Mouse (Mus musculus): ENCODE data around the gene Klk11.

The Klk11 gene

DNA sequence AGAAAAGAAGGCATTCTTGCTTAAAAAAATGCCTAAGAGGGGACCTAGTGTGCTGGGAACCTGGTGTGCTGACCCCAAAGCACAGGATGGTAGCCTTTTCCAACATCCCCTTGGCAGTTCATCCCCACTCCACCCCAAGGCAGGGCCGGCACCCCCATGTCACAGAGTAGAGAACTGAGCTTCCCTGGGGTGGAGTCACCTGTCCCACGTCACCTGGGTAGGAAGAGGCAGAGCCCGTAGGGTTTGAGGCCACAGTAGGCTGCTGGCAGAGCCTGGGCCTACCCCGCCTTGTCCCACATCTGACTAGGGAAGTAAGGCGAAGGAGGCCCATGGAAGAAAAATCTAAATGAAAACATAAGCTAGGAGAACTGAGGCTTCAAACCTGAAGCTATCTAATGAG lies at the start of gene Klk11:
Gene Klk11 (plus strand): TSS at position 241 of the 400 bp plus-strand sequence.
- DNase-seq, result no peak

DNA sequence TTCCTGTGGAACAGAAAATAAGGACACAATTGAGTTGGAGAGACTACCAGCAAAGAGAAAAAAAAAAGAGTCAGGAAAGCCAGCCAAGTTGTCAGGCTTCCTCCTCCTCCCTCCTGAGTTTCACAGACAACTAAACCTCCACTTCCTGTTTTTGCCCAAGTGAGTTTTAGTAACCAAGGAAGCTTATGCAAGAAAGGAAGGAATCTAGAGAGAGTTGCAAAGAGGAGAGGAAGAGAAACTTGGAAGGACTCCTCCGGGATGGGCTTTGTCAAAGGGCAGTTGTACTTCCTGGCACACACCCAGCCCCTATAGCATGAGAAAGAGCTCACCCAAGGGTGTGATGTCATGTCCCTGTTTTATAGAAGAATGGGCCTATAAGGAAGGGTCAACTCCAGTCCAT lies 26.6 kb upstream of the Klk11 start:
- DNase-seq, result no peak

DNA sequence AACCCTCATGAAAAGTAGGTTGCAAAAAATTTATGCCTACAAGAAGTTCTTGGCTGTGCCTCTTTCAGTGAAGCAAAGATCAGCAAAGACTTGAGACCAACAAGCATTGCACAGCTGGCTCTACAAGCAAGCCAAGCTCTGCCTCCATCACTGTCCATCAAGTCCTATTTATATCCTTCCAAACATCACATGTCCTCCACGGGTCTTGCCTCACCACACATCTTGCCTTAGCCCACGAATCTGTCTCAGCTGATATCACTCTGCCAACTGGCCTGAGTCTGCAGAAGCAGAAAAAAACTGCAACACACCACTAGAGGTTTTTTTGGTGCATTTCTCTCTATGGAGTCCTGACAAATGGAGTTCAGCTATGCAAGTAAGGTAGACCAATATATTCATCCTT lies 21.6 kb upstream of the Klk11 start:
- DNase-seq, result no peak

DNA sequence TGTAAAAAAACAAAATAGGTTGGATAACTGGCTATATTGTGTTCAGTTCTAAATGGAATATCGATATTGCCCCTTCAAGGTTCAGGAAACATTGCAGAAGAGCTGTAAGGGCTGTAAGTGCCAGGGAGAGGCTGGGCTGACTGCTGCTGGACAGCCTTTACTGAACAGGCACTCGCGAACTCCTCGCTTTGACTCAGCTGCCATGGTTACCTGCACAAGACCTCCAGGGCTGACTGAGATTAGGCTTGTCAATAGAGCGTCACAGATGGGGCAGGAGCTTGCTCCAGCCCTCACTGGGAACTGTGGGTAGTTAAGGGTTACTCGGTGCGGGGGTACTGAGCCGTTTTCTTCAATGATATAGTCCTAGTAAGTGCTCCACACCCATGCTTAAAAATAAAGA lies 7.9 kb upstream of the Klk11 start:
- DNase-seq, result no peak

DNA sequence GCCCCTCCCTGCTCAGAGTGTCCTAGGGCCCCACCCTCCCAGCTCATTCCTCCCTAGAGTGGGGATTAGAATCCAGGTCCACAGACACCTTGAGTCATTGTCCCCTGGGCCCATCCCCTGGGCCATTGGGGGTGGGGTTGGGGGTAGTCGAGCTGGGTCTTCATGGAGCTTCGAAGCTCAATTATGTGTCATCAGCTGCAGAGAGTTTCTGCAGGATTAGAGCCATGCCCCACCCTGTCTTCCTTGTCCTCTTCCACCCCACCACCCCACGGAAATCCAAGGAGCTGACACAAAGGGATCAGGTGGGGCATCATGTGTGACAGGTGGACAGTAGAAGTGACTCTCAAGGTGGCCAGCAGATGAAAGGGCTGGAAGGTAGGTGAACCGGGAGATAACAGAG lies 5.8 kb upstream of the Klk11 start, which contains the start of gene Klk12:
Gene Klk12 (plus strand): TSS at position 301 of the 400 bp plus-strand sequence.
- no peak for DNase-seq

DNA sequence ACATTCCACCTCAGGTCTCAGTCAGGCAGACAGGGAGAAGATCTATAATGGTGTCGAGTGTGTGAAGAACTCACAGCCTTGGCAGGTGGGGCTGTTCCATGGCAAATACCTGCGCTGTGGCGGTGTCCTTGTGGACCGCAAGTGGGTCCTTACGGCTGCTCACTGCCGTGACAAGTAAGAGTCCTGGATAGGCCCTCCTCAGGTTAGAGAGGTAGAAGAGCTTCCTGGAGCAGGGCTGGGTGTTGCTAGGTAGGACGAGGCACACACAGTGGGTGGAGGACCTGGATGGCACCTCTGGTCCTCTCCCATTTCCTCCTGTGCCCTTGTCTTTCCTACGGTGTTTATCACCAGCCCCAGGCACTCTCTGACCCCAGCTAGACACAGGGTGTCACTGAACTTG lies 4.8 kb upstream of the Klk11 start:
- DNase-seq, result no peak

DNA sequence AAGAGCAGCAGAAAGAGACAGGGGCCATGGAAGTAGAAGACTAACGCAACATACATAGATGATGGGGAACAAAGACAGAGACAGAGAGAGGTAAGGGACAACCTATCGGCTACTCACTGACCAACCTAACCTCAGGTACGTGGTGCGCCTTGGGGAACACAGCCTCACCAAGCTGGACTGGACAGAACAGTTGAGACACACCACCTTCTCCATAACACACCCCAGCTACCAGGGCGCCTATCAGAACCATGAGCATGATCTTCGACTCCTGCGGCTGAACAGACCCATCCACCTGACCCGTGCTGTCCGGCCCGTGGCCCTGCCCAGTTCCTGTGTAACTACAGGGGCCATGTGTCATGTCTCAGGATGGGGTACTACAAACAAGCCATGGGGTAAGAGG lies 3.7 kb upstream of the Klk11 start:
- no peak for DNase-seq

DNA sequence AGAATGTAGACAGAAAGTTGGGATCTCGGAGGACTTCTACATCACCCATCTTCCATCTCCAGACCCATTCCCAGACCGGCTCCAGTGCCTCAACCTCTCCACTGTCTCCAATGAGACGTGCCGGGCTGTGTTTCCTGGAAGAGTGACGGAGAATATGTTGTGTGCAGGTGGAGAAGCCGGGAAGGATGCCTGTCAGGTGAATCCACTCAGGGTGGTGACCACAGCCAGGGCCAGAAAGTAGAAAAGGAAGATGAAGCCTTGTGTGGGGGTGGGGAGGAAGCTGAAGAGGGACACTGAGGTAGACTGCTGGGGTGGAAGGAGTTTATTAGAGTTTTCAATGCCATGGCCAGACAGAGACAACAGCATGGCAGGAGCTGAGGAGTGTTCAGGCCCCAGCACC lies 2.5 kb upstream of the Klk11 start:
- no peak for DNase-seq

DNA sequence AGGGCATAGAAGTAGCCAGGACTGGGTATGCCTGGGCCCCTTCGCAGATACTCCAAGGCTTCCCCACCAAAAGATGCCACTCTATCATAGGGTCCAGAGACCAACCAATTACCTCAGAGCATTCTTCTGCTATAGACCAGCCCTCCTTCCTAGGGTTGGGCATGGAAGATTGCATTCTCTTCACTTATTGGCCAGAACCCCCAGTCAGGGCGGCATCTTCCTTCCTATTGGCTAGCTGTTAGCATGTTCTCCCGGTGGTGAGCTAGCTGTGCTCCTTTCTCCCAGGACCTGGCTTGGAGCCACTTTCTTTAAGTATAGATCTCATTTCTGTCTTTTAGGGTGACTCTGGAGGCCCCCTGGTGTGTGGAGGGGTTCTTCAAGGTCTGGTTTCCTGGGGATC lies 1.5 kb upstream of the Klk11 start:
- no peak for DNase-seq

DNA sequence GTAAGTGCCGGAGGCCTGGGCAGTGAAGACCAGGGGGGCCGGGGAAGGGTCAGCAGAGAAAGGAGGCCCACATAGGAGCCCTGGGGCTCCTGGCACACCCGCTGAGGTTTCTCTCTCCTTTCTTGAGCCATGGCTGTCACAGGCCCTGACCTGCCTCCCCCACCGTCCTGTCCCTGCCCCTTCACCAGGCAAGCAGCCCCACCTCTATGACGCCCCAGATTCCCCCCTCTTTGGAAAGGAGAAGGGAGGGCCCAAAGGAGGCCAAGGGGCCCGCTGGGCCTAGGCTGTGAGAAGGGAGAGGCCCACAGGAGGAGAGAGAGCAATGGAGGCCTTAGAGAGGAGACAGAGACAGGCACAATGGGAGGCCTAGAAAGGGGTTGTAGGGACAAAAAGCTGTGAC lies 398 bp downstream of the Klk11 start:
- DNase-seq, result no peak

DNA sequence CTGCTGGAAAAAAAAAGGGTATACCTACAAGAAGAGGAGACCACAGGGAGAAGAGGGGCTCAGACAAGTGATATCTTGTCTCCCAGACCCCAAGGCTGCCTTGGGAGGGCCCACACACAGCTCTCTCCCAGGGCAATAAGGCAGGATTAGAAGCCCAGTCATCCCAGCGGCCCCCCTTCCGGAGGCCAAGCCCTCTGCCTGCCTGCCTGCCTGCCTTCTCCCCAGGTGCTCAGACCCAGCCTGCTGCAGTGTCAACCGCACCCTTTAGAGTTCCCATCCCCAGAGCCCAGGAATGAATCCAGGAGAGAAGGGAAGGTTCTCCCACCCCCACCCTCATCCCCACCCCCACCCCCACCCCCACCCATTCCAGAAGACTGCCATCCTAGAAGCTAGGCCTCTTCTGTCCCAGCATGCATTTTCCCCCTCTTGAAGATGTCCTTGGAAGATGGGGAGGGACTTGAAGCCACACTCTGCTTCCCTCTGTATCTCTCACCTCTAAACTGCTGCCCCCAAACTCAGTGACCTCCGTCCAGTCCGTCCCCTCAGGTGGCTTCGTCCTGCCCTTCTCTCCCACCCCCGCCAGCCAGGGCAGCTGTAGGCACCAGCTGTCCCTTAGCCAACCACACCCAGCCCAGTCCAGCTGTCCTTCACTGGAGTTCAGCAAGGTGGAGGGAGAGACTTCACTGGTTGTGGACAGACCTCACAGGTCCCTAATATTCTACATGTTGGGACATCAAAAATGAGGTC lies 1.1 kb downstream of the Klk11 start:
- no peak for DNase-seq

DNA sequence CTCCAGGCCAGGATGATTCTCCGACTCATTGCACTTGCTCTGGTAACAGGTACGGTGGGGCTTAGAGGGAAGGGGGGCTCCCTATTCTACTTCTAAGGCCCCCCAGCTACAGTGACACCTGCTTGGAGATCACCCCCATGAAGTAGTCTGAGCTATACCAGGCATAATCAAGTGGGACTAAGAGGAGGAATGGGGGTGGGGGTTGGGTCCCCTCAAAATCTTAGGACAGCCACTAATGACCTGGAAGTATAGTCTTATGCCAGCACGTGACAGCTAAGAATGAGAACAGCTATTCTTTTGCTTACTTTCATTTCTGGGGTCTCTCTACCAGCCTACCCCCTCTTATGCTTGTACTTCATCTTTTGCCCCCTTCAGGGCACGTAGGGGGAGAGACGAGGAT lies 2.1 kb downstream of the Klk11 start:
- no peak for DNase-seq

DNA sequence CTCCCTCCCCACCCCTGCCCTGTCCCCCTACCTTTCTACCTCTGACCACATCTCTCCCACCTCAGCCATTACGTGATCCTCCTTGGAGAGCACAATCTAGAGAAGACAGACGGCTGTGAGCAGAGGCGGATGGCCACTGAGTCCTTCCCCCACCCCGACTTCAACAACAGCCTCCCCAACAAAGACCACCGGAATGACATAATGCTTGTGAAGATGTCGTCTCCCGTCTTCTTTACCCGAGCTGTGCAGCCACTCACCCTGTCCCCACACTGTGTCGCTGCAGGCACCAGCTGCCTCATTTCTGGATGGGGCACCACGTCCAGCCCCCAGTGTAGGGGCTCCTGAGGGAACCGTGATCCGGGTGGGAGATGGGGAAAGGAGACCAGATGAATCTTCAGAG lies 3.0 kb downstream of the Klk11 start:
- DNase-seq, result no peak

DNA sequence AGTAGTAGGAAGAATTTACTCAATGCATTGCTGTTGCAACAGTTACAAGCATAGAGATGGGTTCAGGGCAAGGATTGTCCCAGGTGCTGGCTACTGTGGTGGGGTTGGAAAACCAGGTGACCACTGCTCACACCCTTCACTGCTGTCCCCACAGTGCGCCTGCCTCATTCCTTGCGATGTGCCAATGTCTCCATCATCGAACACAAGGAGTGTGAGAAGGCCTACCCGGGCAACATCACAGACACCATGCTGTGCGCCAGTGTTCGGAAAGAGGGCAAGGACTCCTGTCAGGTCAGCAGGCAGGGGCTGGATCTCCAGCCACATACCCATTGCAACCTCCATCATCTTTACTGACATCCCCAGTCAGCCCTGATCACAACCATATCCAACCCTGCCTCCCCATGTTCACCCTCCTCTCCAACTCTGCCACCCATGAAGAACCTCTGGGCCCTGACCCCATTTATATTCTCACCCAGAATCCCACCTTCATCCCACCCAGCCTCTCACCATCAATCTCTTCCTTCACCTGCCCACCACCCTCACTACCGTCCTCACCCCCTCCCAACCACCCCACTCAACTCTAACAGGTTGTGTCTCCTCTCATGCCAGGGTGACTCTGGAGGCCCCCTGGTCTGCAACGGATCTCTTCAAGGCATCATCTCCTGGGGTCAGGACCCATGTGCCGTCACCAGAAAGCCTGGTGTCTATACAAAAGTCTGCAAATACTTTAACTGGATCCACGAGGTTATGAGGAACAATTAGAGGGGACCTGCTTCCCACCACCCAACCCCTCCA lies 4.0 kb downstream of the Klk11 start:
- DNase-seq, result no peak

DNA sequence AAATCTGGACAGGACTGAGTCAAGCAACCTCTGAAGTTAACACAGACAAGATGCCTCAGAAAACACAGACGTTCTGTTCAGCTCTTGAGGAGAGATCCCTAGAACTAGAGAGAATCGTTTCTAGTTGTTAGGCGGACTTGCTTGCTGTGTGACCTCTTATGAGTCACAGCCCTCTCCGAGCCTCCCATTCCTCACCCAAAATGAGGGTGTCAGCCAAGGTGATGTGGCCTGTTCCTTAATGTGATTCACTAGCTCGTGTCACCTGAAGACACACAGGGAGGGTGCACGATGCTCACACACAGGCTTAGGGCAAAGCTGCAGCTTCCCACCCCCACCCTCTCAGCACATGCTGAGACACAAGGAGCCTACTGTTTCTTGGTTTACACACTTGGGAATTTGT lies 5.8 kb downstream of the Klk11 start:
- DNase-seq, result no peak

DNA sequence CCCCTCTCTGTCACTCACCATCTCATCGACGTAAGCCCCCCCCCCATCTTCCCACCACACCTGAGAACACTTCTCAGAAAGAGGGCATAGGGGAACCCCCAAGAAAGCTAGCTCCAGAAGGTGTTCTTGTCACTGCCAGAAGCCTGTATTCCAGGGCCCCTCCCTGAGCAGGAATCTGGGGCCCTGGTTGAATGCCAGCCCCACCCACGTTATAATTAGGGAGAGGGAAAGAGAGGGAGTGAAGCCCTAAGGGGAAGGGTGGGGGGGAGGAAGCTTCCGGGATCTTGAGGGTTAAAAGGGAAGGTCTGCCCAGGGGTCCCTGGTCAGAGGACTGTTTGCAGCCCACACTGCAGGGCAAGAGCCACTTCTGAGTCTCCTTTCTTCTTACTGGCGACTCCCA lies 6.3 kb downstream of the Klk11 start, which contains the start of gene Klk10:
Gene Klk10 (plus strand): TSS at position 290 of the 400 bp plus-strand sequence.
- no peak for DNase-seq

DNA sequence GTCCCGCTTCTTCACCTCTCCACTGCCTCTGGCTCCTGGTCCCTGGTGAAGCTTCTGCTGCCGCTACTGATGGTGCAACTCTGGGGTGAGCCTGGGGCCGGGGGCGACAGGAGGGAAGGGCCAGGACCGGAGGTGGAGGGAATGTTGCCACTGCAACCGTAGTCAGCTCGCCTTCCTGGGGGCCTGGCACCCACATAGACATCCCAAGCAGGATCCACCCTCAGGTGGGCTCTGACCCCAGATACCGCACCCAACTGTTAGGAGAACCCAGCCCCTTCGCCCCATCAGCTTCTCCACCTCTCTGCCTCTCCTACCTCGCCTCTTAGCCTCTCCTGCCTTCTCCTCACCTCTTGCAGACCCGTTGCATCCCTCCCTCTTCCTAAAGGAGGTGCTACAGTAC lies 7.1 kb downstream of the Klk11 start:
- DNase-seq, result no peak

DNA sequence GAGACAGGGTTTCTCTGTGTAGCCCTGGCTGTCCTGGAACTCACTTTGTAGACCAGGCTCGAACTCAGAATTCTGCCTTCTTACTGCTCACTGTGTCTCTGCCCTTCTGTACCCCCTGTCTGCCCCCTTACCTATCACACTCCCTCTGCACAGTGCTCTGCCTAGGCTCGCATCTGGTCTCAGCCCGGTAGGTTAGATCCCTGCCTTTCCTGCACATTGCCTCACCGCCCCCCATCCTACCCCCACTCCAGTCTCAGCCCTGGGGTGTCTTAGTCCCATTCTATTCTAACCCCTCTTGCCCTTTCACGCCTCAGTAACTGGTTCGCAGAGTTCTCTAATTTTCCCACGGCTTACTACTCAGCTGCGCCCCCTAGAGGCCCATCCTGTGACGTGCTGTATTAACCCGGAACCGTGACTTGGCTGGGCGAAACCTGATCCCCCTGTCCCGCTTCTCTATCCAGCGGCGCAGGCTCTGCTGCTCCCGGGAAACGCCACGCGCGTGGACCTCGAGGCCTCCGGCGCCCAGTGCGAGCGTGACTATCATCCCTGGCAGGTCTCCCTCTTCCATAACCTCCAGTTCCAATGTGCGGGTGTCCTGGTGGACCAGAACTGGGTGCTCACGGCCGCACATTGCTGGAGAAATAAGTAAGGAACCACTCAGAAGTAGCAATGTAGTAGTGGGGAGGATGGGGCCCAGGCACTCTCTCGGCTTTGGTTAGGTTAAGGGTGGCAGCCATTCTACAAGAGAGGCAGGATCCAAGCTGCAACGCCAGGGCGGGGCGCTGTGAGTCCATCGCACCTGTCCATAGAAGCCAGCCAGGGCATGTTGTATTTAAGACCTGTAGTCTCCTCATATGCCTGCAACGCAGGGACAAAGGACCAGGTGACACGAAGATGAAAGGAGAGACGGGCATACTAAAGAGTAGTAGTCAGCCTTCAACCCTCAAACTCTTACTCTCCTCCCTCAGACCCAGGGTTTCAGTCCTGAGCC lies 8.2 kb downstream of the Klk11 start:
- DNase-seq, result peak; percentile 16

DNA sequence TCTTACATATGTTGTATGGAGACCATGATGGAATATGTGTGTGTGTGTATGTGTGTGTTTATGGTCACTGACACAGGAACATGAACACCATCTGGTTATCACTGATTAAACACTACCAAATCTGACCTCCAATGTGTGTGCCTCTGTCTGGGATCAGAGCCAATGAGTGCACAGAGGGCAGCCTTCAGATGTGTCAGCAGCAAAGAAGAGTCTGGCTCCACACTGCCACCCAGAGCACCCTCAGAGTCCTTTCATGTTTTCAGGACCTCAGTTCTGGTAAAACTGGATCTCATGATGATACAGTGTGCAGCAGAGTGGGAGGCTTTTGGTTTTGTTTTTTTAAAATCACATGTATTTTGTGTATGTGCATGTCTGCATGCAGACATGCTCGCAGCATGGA lies 10.9 kb downstream of the Klk11 start:
- DNase-seq, result no peak

DNA sequence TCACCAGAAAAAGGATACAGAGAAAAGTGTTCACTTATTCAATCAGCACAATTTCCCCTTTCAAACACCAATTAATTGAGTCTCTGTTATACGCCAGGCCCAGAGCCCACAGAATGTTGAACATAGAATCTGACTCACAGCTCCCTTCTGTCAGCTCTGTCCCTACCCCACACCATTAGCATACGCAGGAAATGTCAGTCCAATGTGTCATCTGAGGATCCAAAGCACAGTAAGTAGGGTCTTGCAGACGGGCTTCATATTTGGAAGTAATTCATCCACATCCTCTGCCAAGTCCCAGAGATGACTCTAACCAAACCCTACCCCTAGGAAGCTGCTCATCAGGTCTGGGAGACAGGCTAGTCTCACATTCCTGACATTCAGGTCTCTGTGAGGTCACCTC lies 13.7 kb downstream of the Klk11 start:
- DNase-seq, result no peak

DNA sequence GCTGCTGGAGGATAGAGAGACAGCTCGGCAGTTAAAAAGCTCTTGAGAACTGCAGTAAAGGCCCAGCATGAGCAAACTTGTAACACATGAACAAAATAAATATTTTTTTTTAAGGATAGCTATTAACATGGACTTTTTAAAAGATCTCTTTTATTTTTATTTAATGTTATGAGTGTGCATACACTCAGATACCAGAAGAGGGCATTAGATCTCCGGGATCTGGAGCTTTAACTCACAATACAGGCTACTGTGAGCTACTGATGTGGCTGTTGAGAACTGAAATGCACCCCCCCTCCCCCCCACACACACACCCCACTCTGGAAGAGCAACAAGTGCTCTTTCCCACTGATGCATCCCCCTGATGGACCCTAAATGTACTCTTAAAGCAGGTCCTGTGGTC lies 14.9 kb downstream of the Klk11 start:
- no peak for DNase-seq

DNA sequence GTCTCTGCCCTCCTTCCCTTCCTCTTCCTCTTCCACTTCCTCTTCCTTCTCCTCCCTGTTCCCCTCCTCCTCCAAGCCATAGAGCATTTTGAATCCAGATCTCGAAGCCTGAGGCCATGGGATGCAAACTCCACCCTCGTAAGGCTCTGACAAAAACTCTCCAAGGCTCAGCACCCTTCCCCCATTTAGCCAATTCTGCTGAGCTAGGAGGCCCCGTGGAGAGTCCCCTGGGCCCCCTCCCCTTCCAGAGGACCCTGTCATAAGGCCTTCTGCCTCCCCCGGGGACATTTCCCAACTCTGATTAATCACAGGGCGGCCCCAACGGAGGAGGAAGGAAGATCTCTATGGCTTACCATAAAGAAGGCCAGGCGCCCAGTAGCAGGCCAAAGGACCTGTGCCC lies 17.2 kb downstream of the Klk11 start, which contains the start of gene Klk9:
Gene Klk9 (plus strand): TSS at position 301 of the 400 bp plus-strand sequence.
- no peak for DNase-seq

DNA sequence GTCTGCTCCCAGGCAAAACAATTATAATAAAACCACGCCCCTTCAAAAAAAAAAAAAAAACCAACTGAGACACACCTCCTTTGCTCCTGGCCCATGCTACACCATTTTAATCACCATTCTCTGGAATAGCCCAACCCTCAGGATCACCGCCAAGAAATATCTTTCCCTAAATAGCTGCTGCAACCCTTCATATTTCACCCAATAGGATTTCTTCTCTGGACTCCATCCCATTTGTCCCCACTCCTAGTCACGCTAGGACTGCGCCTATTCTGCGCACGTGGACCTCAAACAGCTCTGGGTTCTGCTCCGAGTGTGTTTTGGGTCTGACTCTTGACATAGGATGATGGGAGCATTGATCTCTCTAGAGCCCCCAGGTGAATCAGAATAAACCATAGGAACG lies 22.0 kb downstream of the Klk11 start:
- no peak for DNase-seq

Data from cerebellum, adult 9-11 months (tissue).